Mouse (Mus musculus) stomach, embryonic 15.5 days (tissue): Measurements from ENCODE around the gene Ecel1. TPM values are rescaled to one million over a fixed set of nuclear protein-coding genes. Genes with fewer than 3 reads are reported as not detected.

Experiments
- ATAC-seq: fragments of 200-750 bp; cut with Nextera tagmentation; 2 replicates; pipeline ENCODE4 v1.8.0; 2017; ENCODE audit warnings: low read depth, moderate number of reproducible peaks, moderate TSS enrichment; ENCODE audit not compliant: insufficient read depth, low FRiP score
- H3K27ac ChIP-seq: fragments of 300-500 bp; sonication (generic); 2 replicates; pipeline ENCODE4 v1.5.1; 2015; ENCODE audit warnings: mild to moderate bottlenecking, inconsistent platforms
- H3K27me3 ChIP-seq: fragments of 300-500 bp; sonication (generic); replicated peaks from 2 replicates; pipeline ENCODE4 v1.6.1; 2015; ENCODE audit warnings: inconsistent platforms
- H3K36me3 ChIP-seq: fragments of 300-500 bp; sonication (generic); 2 replicates; pipeline ENCODE4 v1.6.1; 2015; ENCODE audit warnings: inconsistent platforms
- H3K4me1 ChIP-seq: fragments of 300-500 bp; sonication (generic); 2 replicates; pipeline ENCODE4 v1.6.1; 2015; ENCODE audit warnings: inconsistent platforms
- H3K4me2 ChIP-seq: fragments of 300-500 bp; sonication (generic); 2 replicates; pipeline ENCODE4 v1.6.1; 2015; ENCODE audit warnings: mild to moderate bottlenecking, inconsistent platforms
- H3K4me3 ChIP-seq: fragments of 300-500 bp; sonication (generic); replicated peaks from 2 replicates; pipeline ENCODE4 v1.5.1; 2015; ENCODE audit warnings: inconsistent platforms
- H3K9ac ChIP-seq: fragments of 300-500 bp; sonication (generic); 2 replicates; pipeline ENCODE4 v1.6.1; 2015; ENCODE audit warnings: inconsistent platforms
- H3K9me3 ChIP-seq: fragments of 300-500 bp; sonication (generic); 2 replicates; pipeline ENCODE4 v1.6.1; 2016; ENCODE audit warnings: inconsistent platforms
- WGBS: fragments of 180-500 bp; shearing (Covaris S2); methylation state at CpG from one replicate; pipeline ENCODE4 v1.1.7; 2015; 5-methylcytosine and 5-hydroxymethylcytosine counted together
- polyA plus RNA-seq: library from polyadenylated mRNA; unstranded; fragments of >200 nt; fragmentation: Nextera tagmentation; extraction: Ambion mirVana; gene quantifications from 2 replicates; pipeline ENCODE4 v1.2.1, GENCODE M21; 2015

The Ecel1 gene
- polyA plus RNA-seq, 1 experiment from 2014 or later, result 6.3 TPM

GRCm38 (mm10) chr1:87127206-87128030 is 28.9 kb downstream of the Ecel1 start:
- peaks cover 33% of the 10 kb centered on the region for H3K27me3 ChIP-seq
- no peaks in the 10 kb centered on the region for H3K36me3 ChIP-seq
- no peaks in the 10 kb centered on the region for H3K9me3 ChIP-seq
- H3K4me3 ChIP-seq, result no peak overlapping the region
- WGBS, result 11% methylated on average over 43 of the region's 43 CpGs
- no peak overlapping the region for H3K9ac ChIP-seq
- no peak overlapping the region for H3K4me2 ChIP-seq
- H3K27ac ChIP-seq, result no peak overlapping the region
- no peak for ATAC-seq
- no peaks in the 10 kb centered on the region for H3K4me1 ChIP-seq

- no peak within 1 kb of the TSS for H3K4me2 ChIP-seq
- H3K36me3 ChIP-seq, result no peaks in the 10 kb centered on the region
- no peaks in the 10 kb centered on the region for H3K4me1 ChIP-seq
- no peak within 1 kb of the TSS for H3K4me3 ChIP-seq
- no peaks in the 10 kb centered on the region for H3K9me3 ChIP-seq
- no peak for ATAC-seq
- H3K27me3 ChIP-seq, result peaks cover 33% of the 10 kb centered on the region
- WGBS, result 70% methylated on average over 6 of the region's 6 CpGs
- H3K9ac ChIP-seq, result no peak within 1 kb of the TSS
- H3K27ac ChIP-seq, result no peak within 1 kb of the TSS
These were observed 31.6 kb downstream of the Ecel1 start, which contains the start of gene Akp3 for GRCm38 (mm10) chr1:87124673-87125072. Gene Akp3 (plus strand): TSS chr1:87124973.

GRCm38 (mm10) chr1:87114784-87115183 is 41.5 kb downstream of the Ecel1 start:
- no peaks in the 10 kb centered on the region for H3K36me3 ChIP-seq
- WGBS, result 75% methylated on average over 1 of the region's 1 CpGs
- no peak overlapping the region for H3K9ac ChIP-seq

GRCm38 (mm10) chr1:87111719-87112354 is 44.5 kb downstream of the Ecel1 start:
- Histone ChIP-seq H3K4me2 (no peak overlapping the region), H3K27me3 (no peaks in the 10 kb centered on the region), H3K27ac (no peak overlapping the region), H3K4me1 (no peaks in the 10 kb centered on the region), H3K36me3 (no peaks in the 10 kb centered on the region), H3K4me3 (no peak overlapping the region), H3K9me3 (no peaks in the 10 kb centered on the region), H3K9ac (no peak overlapping the region)
- WGBS, result 45% methylated on average over 9 of the region's 9 CpGs
- ATAC-seq, result no peak

More at GRCm38 (mm10) chr1:87114784-87115183, 41.5 kb downstream of the Ecel1 start:
- Histone ChIP-seq H3K27ac (no peak overlapping the region), H3K4me1 (no peaks in the 10 kb centered on the region), H3K9me3 (no peaks in the 10 kb centered on the region), H3K27me3 (no peaks in the 10 kb centered on the region), H3K4me3 (no peak overlapping the region), H3K4me2 (no peak overlapping the region)
- no peak for ATAC-seq

- no peaks in the 10 kb centered on the region for H3K27me3 ChIP-seq
- H3K36me3 ChIP-seq, result no peaks in the 10 kb centered on the region
- H3K9me3 ChIP-seq, result no peaks in the 10 kb centered on the region
- no peak overlapping the region for H3K27ac ChIP-seq
- WGBS, result 77% methylated on average over 4 of the region's 4 CpGs
- no peak overlapping the region for H3K4me3 ChIP-seq
- no peak overlapping the region for H3K9ac ChIP-seq
- H3K4me1 ChIP-seq, result no peaks in the 10 kb centered on the region
- ATAC-seq, result no peak
- H3K4me2 ChIP-seq, result no peak overlapping the region
These were observed 47.8 kb downstream of the Ecel1 start for GRCm38 (mm10) chr1:87108564-87108963.

GRCm38 (mm10) chr1:87106536-87106935 is 49.8 kb downstream of the Ecel1 start:
- H3K4me1 ChIP-seq, result no peaks in the 10 kb centered on the region
- 71% methylated on average over 8 of the region's 8 CpGs for WGBS
- ATAC-seq, result no peak
- H3K9ac ChIP-seq, result no peak overlapping the region
- no peak overlapping the region for H3K27ac ChIP-seq
- no peak overlapping the region for H3K4me3 ChIP-seq
- no peak overlapping the region for H3K4me2 ChIP-seq
- H3K27me3 ChIP-seq, result no peaks in the 10 kb centered on the region
- H3K9me3 ChIP-seq, result no peaks in the 10 kb centered on the region
- no peaks in the 10 kb centered on the region for H3K36me3 ChIP-seq

- H3K4me1 ChIP-seq, result no peaks in the 10 kb centered on the region
- H3K9ac ChIP-seq, result no peak overlapping the region
- no peaks in the 10 kb centered on the region for H3K36me3 ChIP-seq
- H3K27ac ChIP-seq, result no peak overlapping the region
- no peak overlapping the region for H3K4me2 ChIP-seq
- ATAC-seq, result no peak
- 72% methylated on average over 1 of the region's 1 CpGs for WGBS
- no peaks in the 10 kb centered on the region for H3K9me3 ChIP-seq
- H3K4me3 ChIP-seq, result no peak overlapping the region
- no peaks in the 10 kb centered on the region for H3K27me3 ChIP-seq
These were observed 52.4 kb downstream of the Ecel1 start for GRCm38 (mm10) chr1:87103936-87104335.

GRCm38 (mm10) chr1:87102114-87102513 is 54.2 kb downstream of the Ecel1 start:
- H3K9me3 ChIP-seq, result no peaks in the 10 kb centered on the region
- H3K4me1 ChIP-seq, result no peaks in the 10 kb centered on the region
- H3K9ac ChIP-seq, result no peak overlapping the region
- H3K27me3 ChIP-seq, result 0 out of 2 replicates have a peak, but pooled peaks cover 2% of the 10 kb centered on the region
- H3K4me2 ChIP-seq, result no peak overlapping the region
- no peak for ATAC-seq
- no peak overlapping the region for H3K4me3 ChIP-seq
- H3K36me3 ChIP-seq, result no peaks in the 10 kb centered on the region
- no peak overlapping the region for H3K27ac ChIP-seq
- WGBS, result 67% methylated on average over 3 of the region's 3 CpGs

- H3K4me2 ChIP-seq, result no peak within 1 kb of the TSS
- H3K27ac ChIP-seq, result no peak within 1 kb of the TSS
- H3K36me3 ChIP-seq, result no peaks in the 10 kb centered on the region
- no peaks in the 10 kb centered on the region for H3K9me3 ChIP-seq
- no peaks in the 10 kb centered on the region for H3K4me1 ChIP-seq
- 0 out of 2 replicates have a peak, but pooled peaks cover 4% of the 10 kb centered on the region for H3K27me3 ChIP-seq
- 83% methylated on average over 1 of the region's 1 CpGs for WGBS
- ATAC-seq, result no peak; the same call in 1 of the 2 replicates
- no peak within 1 kb of the TSS for H3K4me3 ChIP-seq
- H3K9ac ChIP-seq, result no peak within 1 kb of the TSS
These were observed 54.9 kb downstream of the Ecel1 start, which contains the start of gene Alpi for GRCm38 (mm10) chr1:87101411-87101810. Gene Alpi (minus strand): TSS chr1:87101606.

- no peaks in the 10 kb centered on the region for H3K9me3 ChIP-seq
- H3K4me1 ChIP-seq, result no peaks in the 10 kb centered on the region
- no peak overlapping the region for H3K9ac ChIP-seq
- H3K4me3 ChIP-seq, result no peak overlapping the region
- no peaks in the 10 kb centered on the region for H3K36me3 ChIP-seq
- 16% methylated on average over 30 of the region's 30 CpGs for WGBS
- H3K4me2 ChIP-seq, result peak overlapping the region; percentile 36
- 0 out of 2 replicates have a peak, but pooled peaks cover 4% of the 10 kb centered on the region for H3K27me3 ChIP-seq
- no peak overlapping the region for H3K27ac ChIP-seq
- ATAC-seq, result peak; percentile 60
These were observed 57.9 kb downstream of the Ecel1 start for GRCm38 (mm10) chr1:87098358-87098975.
